ENCODE assay signal across 15 mouse cellular contexts in genomic region chr1:126681773-126682172, GRCm38 (mm10).
DNase-seq lines count a peak whose midpoint lies in the region; ATAC-seq and TF ChIP-seq lines count a peak whose summit lies in the region.
"Had no signal": no experiment of that assay in that cellular context is flagged by ENCODE, and none has a peak within 500 bp of the region (broad histone marks: within the 10 kb centered on the region; RNA-seq: fewer than 3 reads in every experiment).

No protein-coding gene starts in this region.

- 0 out of 2 replicates have a peak, but pooled peaks cover 6% of the 10 kb centered on the region for H3K4me1 ChIP-seq in stomach, embryonic 14.5 days (ENCODE audit: control insufficient read depth, insufficient read depth, low read length)
- peaks cover 4% of the 10 kb centered on the region; the same call in 1 of the 2 replicates for H3K4me1 ChIP-seq in stomach, postnatal 0 days (replicated peaks; ENCODE audit: control insufficient read depth, insufficient read depth)
- H3K4me1 ChIP-seq in hindbrain, embryonic 11.5 days (replicated peaks; ENCODE audit: control insufficient read depth, insufficient read depth, low read length) = peaks cover 8% of the 10 kb centered on the region; the same call in 1 of the 2 replicates
- peaks cover 44% of the 10 kb centered on the region for H3K4me1 ChIP-seq in midbrain, embryonic 14.5 days (ENCODE audit: control insufficient read depth, insufficient read depth, low read length)

- no peak for DNase-seq in stomach, postnatal 0 days (ENCODE audit: low spot score)
- peak; percentile 41 for DNase-seq in hindbrain, embryonic 11.5 days (ENCODE audit: low spot score)
- DNase-seq in midbrain, embryonic 14.5 days = peak; percentile 77
- DNase-seq in left cerebral cortex, adult 18-20 months (ENCODE audit: low spot score in 2 of 2) = no peak
- no peak for DNase-seq in lung, postnatal 4 days
- no peak for DNase-seq in cerebellum, adult 9-10 months
- DNase-seq: adrenal gland, postnatal 36 days; cerebellum, postnatal 14 days; layer of hippocampus, postnatal 36 days; lung, postnatal 36 days had no signal

- no peak overlapping the region for H3K9ac ChIP-seq in stomach, embryonic 14.5 days (replicated peaks; ENCODE audit: low read depth, low read length)
- no peak overlapping the region for H3K9ac ChIP-seq in stomach, postnatal 0 days (ENCODE audit: low read length)
- H3K9ac ChIP-seq in hindbrain, embryonic 11.5 days (ENCODE audit: low read depth, low read length) = 0 out of 2 replicates have a peak overlapping the region, but pooled peaks have one; percentile 34
- H3K9ac ChIP-seq in midbrain, embryonic 14.5 days (replicated peaks; ENCODE audit: low read length) = 0 out of 2 replicates have a peak overlapping the region, but pooled peaks have one; percentile 16
- H3K9ac ChIP-seq: limb, embryonic 15.5 days had no signal

- no peak overlapping the region for H3K4me2 ChIP-seq in stomach, embryonic 14.5 days (replicated peaks; ENCODE audit: low read depth, low read length)
- H3K4me2 ChIP-seq in stomach, postnatal 0 days (replicated peaks; ENCODE audit: low read depth) = no peak overlapping the region
- H3K4me2 ChIP-seq in hindbrain, embryonic 11.5 days (replicated peaks; ENCODE audit: low read depth, low read length) = no peak overlapping the region
- peak overlapping the region; percentile 30 for H3K4me2 ChIP-seq in midbrain, embryonic 14.5 days (ENCODE audit: low read length)
- H3K4me2 ChIP-seq: limb, embryonic 15.5 days had no signal

- H3K27me3 ChIP-seq in stomach, embryonic 14.5 days (ENCODE audit: control insufficient read depth, insufficient read depth, low read length) = no peaks in the 10 kb centered on the region
- H3K27me3 ChIP-seq in stomach, postnatal 0 days (ENCODE audit: control insufficient read depth, insufficient read depth, low read length) = no peaks in the 10 kb centered on the region
- no peaks in the 10 kb centered on the region for H3K27me3 ChIP-seq in hindbrain, embryonic 11.5 days (ENCODE audit: control insufficient read depth, insufficient read depth, low read length)
- no peaks in the 10 kb centered on the region for H3K27me3 ChIP-seq in midbrain, embryonic 14.5 days (ENCODE audit: control insufficient read depth, insufficient read depth, low read length)
- H3K27me3 ChIP-seq: limb, embryonic 15.5 days had no signal

- H3K27ac ChIP-seq in stomach, embryonic 14.5 days (ENCODE audit: low read length) = peak overlapping the region; percentile 39; the same call in 1 of the 2 replicates
- H3K27ac ChIP-seq in stomach, postnatal 0 days (replicated peaks) = no peak overlapping the region
- 0 out of 2 replicates have a peak overlapping the region, but pooled peaks have one; percentile 3 for H3K27ac ChIP-seq in hindbrain, embryonic 11.5 days (ENCODE audit: low read depth, low read length)
- peak overlapping the region; percentile 70 for H3K27ac ChIP-seq in midbrain, embryonic 14.5 days (replicated peaks; ENCODE audit: low read depth, low read length)
- H3K27ac ChIP-seq: kidney, postnatal 0 days; limb, embryonic 15.5 days had no signal

- 37% methylated on average over 8 of the region's 8 CpGs for WGBS in stomach, embryonic 14.5 days
- WGBS in stomach, postnatal 0 days = 40% methylated on average over 8 of the region's 8 CpGs
- WGBS in hindbrain, embryonic 11.5 days = 24% methylated on average over 8 of the region's 8 CpGs
- WGBS in midbrain, embryonic 14.5 days = 2% methylated on average over 8 of the region's 8 CpGs

- no peak overlapping the region for H3K4me3 ChIP-seq in stomach, embryonic 14.5 days (ENCODE audit: low read depth, low read length)
- H3K4me3 ChIP-seq in stomach, postnatal 0 days (ENCODE audit: low read depth, low read length) = no peak overlapping the region
- no peak overlapping the region for H3K4me3 ChIP-seq in hindbrain, embryonic 11.5 days (ENCODE audit: low read depth, low read length)
- no peak overlapping the region for H3K4me3 ChIP-seq in midbrain, embryonic 14.5 days (replicated peaks; ENCODE audit: low read depth, low read length)
- H3K4me3 ChIP-seq: erythroblast, embryonic 14.5 days; limb, embryonic 15.5 days had no signal

- TF ChIP-seq CTCF in stomach, postnatal 0 days (IDR thresholded peaks at IDR 0.05; ENCODE audit: low read depth) = no peak

- H3K9me3 ChIP-seq in stomach, embryonic 14.5 days (ENCODE audit: control insufficient read depth, low read depth, low read length) = no peaks in the 10 kb centered on the region
- H3K9me3 ChIP-seq in stomach, postnatal 0 days (ENCODE audit: control insufficient read depth, low read length) = no peaks in the 10 kb centered on the region
- no peaks in the 10 kb centered on the region for H3K9me3 ChIP-seq in hindbrain, embryonic 11.5 days (ENCODE audit: control insufficient read depth, low read length)
- H3K9me3 ChIP-seq in midbrain, embryonic 14.5 days (ENCODE audit: control insufficient read depth, low read length) = no peaks in the 10 kb centered on the region
- H3K9me3 ChIP-seq: limb, embryonic 15.5 days had no signal

- no peaks in the 10 kb centered on the region for H3K36me3 ChIP-seq in stomach, embryonic 14.5 days (ENCODE audit: control insufficient read depth, insufficient read depth, low read length)
- H3K36me3 ChIP-seq in stomach, postnatal 0 days (ENCODE audit: control insufficient read depth, insufficient read depth, low read length) = no peaks in the 10 kb centered on the region
- no peaks in the 10 kb centered on the region for H3K36me3 ChIP-seq in hindbrain, embryonic 11.5 days (ENCODE audit: control insufficient read depth, insufficient read depth, low read length)
- no peaks in the 10 kb centered on the region for H3K36me3 ChIP-seq in midbrain, embryonic 14.5 days (ENCODE audit: control insufficient read depth, insufficient read depth, low read length)
- H3K36me3 ChIP-seq: limb, embryonic 15.5 days had no signal

- peak; percentile 64; the same call in 1 of the 2 replicates for ATAC-seq in stomach, embryonic 14.5 days (ENCODE audit: insufficient number of reproducible peaks, insufficient read depth, low FRiP score, low read depth)
- ATAC-seq in stomach, postnatal 0 days (ENCODE audit: low FRiP score, low TSS enrichment) = no peak
- peak; percentile 42 for ATAC-seq in hindbrain, embryonic 11.5 days (ENCODE audit: low FRiP score)
- ATAC-seq in midbrain, embryonic 14.5 days (ENCODE audit: low FRiP score, low TSS enrichment) = peak; percentile 66
- ATAC-seq in frontal cortex, adult (ENCODE audit: low TSS enrichment) = no peak

- TF ChIP-seq EP300 in stomach, postnatal 0 days (optimal IDR thresholded peaks at IDR 0.05) = no peak

Comparison
In these comparisons a context has a peak if more than half of its experiments do, and no peak if none do; other contexts are left out.
1. ATAC-seq: peak in stomach, embryonic 14.5 days (single experiment), hindbrain, embryonic 11.5 days (single experiment) and midbrain, embryonic 14.5 days (single experiment); none in stomach, postnatal 0 days (single experiment) and frontal cortex, adult (single experiment).
2. H3K9ac ChIP-seq: peak in hindbrain, embryonic 11.5 days (single experiment) and midbrain, embryonic 14.5 days (single experiment); none in stomach, embryonic 14.5 days (single experiment) and stomach, postnatal 0 days (single experiment).
3. DNase-seq: peak in hindbrain, embryonic 11.5 days (single experiment) and midbrain, embryonic 14.5 days (single experiment); none in stomach, postnatal 0 days (single experiment), left cerebral cortex, adult 18-20 months (0 of 2), lung, postnatal 4 days (0 of 2) and cerebellum, adult 9-10 months (single experiment).